Mouse (Mus musculus) limb, embryonic 11.5 days (tissue): Measurements from ENCODE around the gene March8. TPM values are rescaled to one million over a fixed set of nuclear protein-coding genes. Genes with fewer than 3 reads are reported as not detected.

Source experiments
- ATAC-seq: fragments of 200-750 bp; cut with Nextera tagmentation; 2 replicates; pipeline ENCODE4 v1.8.0; 2017; ENCODE audit warnings: low read depth; ENCODE audit not compliant: insufficient number of reproducible peaks, low FRiP score, low TSS enrichment
- DNase-seq: peaks from one replicate; pipeline ENCODE4 v3.0.0-alpha.2; 2015; ENCODE audit warnings: low spot score
- H3K27ac ChIP-seq: fragments of 300-500 bp; sonication (generic); replicated peaks from 2 replicates; pipeline ENCODE4 v1.5.1; 2014; ENCODE audit warnings: low read depth, mild to moderate bottlenecking, low read length
- H3K27me3 ChIP-seq: fragments of 300-500 bp; sonication (generic); 2 replicates; pipeline ENCODE4 v1.6.1; 2014; ENCODE audit warnings: mild to moderate bottlenecking, low read length, mixed read lengths; ENCODE audit not compliant: control insufficient read depth, insufficient read depth
- H3K36me3 ChIP-seq: fragments of 300-500 bp; sonication (generic); 2 replicates; pipeline ENCODE4 v1.6.1; 2014; ENCODE audit warnings: mild to moderate bottlenecking, low read length, moderate library complexity, mixed read lengths; ENCODE audit not compliant: control insufficient read depth, insufficient read depth
- H3K4me1 ChIP-seq: fragments of 300-500 bp; sonication (generic); 2 replicates; pipeline ENCODE4 v1.6.1; 2014; ENCODE audit warnings: low read length, mixed read lengths; ENCODE audit not compliant: control insufficient read depth, insufficient read depth
- H3K4me2 ChIP-seq: fragments of 300-500 bp; sonication (generic); 2 replicates; pipeline ENCODE4 v1.6.1; 2014; ENCODE audit warnings: low read depth, mild to moderate bottlenecking, moderate library complexity; ENCODE audit not compliant: severe bottlenecking
- H3K4me3 ChIP-seq: fragments of 300-500 bp; sonication (generic); 2 replicates; pipeline ENCODE4 v1.5.1; 2014; ENCODE audit warnings: low read depth, low read length
- H3K9ac ChIP-seq: fragments of 300-500 bp; sonication (generic); 2 replicates; pipeline ENCODE4 v1.6.1; 2014; ENCODE audit warnings: mild to moderate bottlenecking, low read length
- H3K9me3 ChIP-seq: fragments of 300-500 bp; sonication (generic); 2 replicates; pipeline ENCODE4 v1.6.1; 2016; ENCODE audit warnings: low read length; ENCODE audit not compliant: control insufficient read depth
- WGBS: fragments of 180-500 bp; shearing (Covaris S2); extraction: QIAGEN DNeasy Blood & Tissue Kit; methylation state at CpG from one replicate; pipeline ENCODE4 v1.1.7; 2014; 5-methylcytosine and 5-hydroxymethylcytosine counted together
- polyA plus RNA-seq: library from polyadenylated mRNA; unstranded; fragments of >200 nt; fragmentation: Nextera tagmentation; extraction: Ambion mirVana; gene quantifications from 2 replicates; pipeline ENCODE4 v1.2.1, GENCODE M21; 2014

The March8 gene
- polyA plus RNA-seq, 1 experiment from 2014 or later, result 17.0 TPM

DNA sequence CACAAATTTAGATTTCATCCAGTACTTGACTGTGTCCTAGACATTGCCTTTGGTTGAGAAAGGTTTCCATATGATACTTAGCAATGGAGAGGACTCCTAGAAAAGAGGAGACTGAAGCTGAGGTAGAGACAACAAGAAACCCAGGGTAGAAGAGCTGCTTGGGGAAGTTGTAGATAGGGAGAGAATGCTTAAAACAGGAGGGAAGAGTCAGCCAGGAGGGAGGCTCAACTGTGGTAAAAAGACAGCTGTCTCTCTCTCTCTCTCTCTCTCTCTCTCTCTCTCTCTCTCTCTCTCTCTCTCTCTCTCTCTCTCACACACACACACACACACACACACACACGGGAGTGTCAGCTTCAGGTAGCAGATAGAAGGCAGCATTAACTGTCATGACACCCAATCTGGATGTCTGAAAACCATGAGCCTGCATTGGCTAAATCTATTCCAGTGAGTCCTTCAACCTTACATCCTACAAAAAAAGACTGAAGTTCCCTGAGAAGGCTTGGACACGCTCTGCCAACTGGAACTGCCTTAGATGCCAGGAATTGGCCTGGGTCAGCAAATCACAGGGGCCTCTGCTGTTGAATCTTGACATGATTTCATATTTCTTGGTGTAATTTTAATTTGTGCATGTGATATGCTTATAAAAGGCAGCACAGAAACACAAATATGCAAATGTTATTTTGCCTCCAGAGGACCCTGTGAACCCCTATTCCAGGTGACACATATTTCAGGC is 57.3 kb downstream of the March8 start:
- Histone ChIP-seq H3K4me2 (no peak overlapping the region), H3K27ac (no peak overlapping the region), H3K4me3 (no peak overlapping the region), H3K36me3 (no peaks in the 10 kb centered on the region), H3K4me1 (no peaks in the 10 kb centered on the region), H3K9ac (no peak overlapping the region), H3K27me3 (no peaks in the 10 kb centered on the region), H3K9me3 (no peaks in the 10 kb centered on the region)
- DNase-seq (no peak), ATAC-seq (no peak)
- WGBS, result 92% methylated on average over 2 of the region's 2 CpGs

DNA sequence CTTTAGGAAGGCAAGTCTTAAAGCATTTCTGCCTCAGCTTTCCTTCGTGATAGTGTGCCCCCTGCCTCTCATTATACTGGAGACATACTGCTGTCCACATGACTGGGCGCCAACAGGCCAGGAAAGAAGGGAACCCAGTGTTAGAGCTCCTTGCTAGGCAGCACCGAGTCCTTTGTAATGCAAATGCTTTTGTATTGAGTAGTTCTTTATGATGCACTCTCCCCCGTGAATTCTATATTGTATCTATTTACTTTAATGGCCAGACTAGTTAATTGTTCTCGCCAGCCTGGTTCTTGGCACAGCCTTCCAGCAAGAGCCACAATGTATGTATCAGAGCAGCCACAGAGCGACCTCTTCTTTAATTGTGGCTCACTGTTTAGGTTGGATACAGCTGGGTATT is 59.8 kb downstream of the March8 start:
- Histone ChIP-seq H3K9me3 (no peaks in the 10 kb centered on the region), H3K27ac (no peak overlapping the region), H3K4me2 (no peak overlapping the region), H3K36me3 (0 out of 2 replicates have a peak, but pooled peaks cover 2% of the 10 kb centered on the region), H3K27me3 (no peaks in the 10 kb centered on the region), H3K4me3 (no peak overlapping the region), H3K4me1 (no peaks in the 10 kb centered on the region), H3K9ac (no peak overlapping the region)
- DNase-seq, result no peak
- WGBS, result 74% methylated on average over 6 of the region's 6 CpGs
- no peak for ATAC-seq

DNA sequence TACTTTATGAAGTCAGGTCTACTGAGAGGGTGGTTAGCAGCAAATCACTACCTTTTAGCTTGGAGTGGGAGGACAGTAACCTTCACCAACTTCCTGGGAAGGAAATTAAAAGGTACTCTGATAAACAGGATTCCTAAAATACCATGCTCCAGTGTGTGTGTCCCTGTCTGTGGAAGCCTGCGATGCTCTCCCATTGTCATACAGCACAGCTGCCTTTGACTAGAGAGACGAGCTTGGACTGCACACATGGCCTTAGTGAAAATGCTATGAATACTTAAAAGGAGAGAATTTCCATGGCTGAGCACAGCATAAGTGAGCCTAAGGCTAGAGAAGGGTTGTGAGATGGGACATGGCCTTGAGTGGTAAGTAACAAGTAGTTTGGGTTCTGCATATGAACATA is 60.3 kb downstream of the March8 start:
- H3K9ac ChIP-seq, result no peak overlapping the region
- H3K4me2 ChIP-seq, result no peak overlapping the region
- DNase-seq (no peak), ATAC-seq (no peak)
- H3K4me3 ChIP-seq, result no peak overlapping the region
- H3K4me1 ChIP-seq, result no peaks in the 10 kb centered on the region
- no peak overlapping the region for H3K27ac ChIP-seq
- no peaks in the 10 kb centered on the region for H3K27me3 ChIP-seq
- H3K36me3 ChIP-seq, result 0 out of 2 replicates have a peak, but pooled peaks cover 2% of the 10 kb centered on the region
- no peaks in the 10 kb centered on the region for H3K9me3 ChIP-seq
- 86% methylated on average over 2 of the region's 2 CpGs for WGBS

DNA sequence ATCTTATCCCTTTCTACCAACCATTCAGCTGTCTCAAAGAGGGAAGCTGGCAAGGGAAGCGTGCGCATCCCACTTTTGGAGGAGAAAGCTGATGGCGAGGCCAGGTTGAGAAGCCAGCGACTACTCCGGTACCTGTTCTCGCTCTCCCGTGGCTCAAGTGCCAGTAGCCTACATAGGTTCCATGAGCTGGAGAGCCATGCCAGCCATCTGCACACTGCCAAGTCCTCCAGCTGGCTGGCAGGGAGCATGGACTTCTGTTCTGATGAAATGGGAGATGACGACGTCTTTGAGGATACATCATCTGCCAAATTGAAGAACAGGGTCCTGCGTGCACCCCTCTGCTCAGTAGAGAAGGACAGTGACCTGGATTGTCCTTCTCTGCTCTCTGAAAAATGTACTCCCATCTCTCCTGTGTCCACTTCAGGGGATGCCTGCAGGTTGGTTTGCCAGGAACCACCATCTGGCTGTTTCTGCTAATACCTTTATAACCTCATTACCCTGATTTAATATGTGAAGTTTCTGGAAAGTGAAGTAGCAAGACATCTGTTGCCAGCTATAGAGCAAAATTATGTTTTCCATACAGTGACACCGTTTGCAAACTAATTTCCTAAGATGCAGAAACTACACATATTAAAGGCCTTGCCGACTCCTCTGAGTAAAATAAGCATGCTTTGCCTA is 64.1 kb downstream of the March8 start:
- 96% methylated on average over 12 of the region's 12 CpGs for WGBS

DNA sequence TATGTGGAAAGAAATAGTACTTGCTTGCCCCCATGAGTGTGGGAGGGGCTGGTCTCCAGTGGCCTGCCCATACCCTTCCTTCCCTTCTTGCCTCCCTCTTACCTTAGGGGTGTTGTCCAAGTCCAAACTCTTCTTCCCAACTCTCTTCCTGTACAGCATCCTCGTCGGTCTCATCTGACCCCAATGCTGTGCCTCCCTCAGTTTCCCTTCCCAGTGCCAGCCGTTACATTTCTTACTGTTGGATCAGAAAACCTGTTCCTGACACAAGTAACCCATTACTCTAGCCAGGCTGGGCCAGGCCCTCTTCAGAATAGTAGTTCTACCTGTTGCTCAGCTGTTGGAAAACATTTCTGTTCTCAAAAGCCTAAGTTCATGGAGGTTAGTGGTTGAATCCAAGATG is 64.6 kb downstream of the March8 start:
- no peak overlapping the region for H3K4me3 ChIP-seq
- no peaks in the 10 kb centered on the region for H3K9me3 ChIP-seq
- no peaks in the 10 kb centered on the region for H3K27me3 ChIP-seq
- no peak overlapping the region for H3K4me2 ChIP-seq
- 0 out of 2 replicates have a peak, but pooled peaks cover 2% of the 10 kb centered on the region for H3K36me3 ChIP-seq
- H3K4me1 ChIP-seq, result no peaks in the 10 kb centered on the region
- no peak overlapping the region for H3K9ac ChIP-seq
- WGBS, result 92% methylated on average over 3 of the region's 3 CpGs
- ATAC-seq, result no peak
- no peak overlapping the region for H3K27ac ChIP-seq
- no peak for DNase-seq

More for the DNA sequence above, 64.1 kb downstream of the March8 start:
- Histone ChIP-seq H3K9ac (no peak overlapping the region), H3K9me3 (no peaks in the 10 kb centered on the region), H3K27ac (no peak overlapping the region), H3K4me1 (no peaks in the 10 kb centered on the region), H3K36me3 (0 out of 2 replicates have a peak, but pooled peaks cover 2% of the 10 kb centered on the region), H3K4me2 (no peak overlapping the region), H3K4me3 (no peak overlapping the region), H3K27me3 (no peaks in the 10 kb centered on the region)
- DNase-seq (no peak), ATAC-seq (no peak)

DNA sequence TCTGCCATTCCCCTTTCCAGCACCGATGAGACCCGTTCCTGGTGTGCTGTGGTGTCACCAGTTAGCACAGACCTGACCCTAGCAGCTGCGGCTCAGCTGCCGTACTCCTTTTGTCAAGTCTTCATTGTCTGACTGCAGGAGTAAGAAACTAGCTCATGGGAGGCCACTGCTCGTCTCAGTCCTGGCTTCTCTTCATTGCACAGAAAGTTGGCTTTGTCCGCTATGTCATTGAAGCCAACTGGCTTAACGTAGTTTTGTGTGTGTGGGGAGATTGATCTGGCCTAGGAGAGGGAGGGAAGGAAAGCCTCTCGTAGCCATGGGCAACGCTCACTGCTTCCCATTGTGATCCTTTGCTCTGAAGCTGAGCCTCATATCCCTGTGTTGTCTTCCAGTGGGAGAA is 67.4 kb downstream of the March8 start:
- DNase-seq, result no peak

DNA sequence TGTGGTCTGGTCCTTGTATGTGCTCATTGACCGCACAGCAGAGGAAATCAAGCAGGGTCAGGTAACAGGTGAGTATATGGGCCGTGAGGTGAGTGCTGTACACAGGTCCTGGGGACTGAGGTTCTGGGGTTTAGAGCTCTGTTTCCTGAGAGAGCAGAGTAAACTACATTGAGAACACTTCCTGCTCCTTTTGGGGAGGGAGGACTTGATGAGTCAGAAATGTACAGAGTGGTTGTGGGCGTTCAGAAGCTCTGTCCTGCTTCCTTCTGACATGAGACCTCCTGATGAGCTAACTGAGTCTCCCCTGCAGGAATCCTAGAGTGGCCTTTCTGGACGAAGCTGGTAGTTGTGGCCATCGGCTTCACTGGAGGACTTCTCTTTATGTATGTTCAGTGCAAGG is 67.9 kb downstream of the March8 start:
- no peaks in the 10 kb centered on the region for H3K9me3 ChIP-seq
- H3K4me2 ChIP-seq, result no peak overlapping the region
- no peak overlapping the region for H3K4me3 ChIP-seq
- H3K27ac ChIP-seq, result no peak overlapping the region
- 0 out of 2 replicates have a peak, but pooled peaks cover 2% of the 10 kb centered on the region for H3K36me3 ChIP-seq
- ATAC-seq, result no peak
- no peaks in the 10 kb centered on the region for H3K4me1 ChIP-seq
- H3K9ac ChIP-seq, result no peak overlapping the region
- WGBS, result 87% methylated on average over 5 of the region's 5 CpGs
- no peak for DNase-seq
- H3K27me3 ChIP-seq, result no peaks in the 10 kb centered on the region

More for the DNA sequence above, 67.4 kb downstream of the March8 start:
- no peak overlapping the region for H3K9ac ChIP-seq
- 0 out of 2 replicates have a peak, but pooled peaks cover 2% of the 10 kb centered on the region for H3K36me3 ChIP-seq
- no peaks in the 10 kb centered on the region for H3K9me3 ChIP-seq
- no peak overlapping the region for H3K4me2 ChIP-seq
- 90% methylated on average over 9 of the region's 9 CpGs for WGBS
- no peak overlapping the region for H3K27ac ChIP-seq
- H3K4me3 ChIP-seq, result no peak overlapping the region
- no peak for ATAC-seq
- H3K27me3 ChIP-seq, result no peaks in the 10 kb centered on the region
- no peaks in the 10 kb centered on the region for H3K4me1 ChIP-seq

DNA sequence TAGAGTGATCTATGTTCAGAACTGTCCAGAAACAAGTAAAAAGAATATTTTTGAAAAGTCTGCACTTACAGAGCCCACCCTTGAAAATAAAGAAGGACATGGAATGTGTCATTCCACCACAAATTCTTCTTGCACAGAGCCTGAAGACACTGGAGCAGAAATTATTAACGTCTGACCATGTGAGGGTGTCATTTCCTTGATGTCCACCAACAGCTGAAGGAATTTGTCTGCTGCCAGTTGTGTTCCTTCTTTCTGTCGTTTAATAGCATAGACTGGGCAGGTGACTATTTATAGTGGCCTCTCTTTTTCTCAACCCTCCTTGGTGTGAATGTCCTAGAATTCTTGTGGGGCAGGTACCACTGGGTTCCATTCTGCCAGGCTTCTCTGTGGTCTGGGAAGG is 68.3 kb downstream of the March8 start:
- H3K4me2 ChIP-seq, result no peak overlapping the region
- no peak overlapping the region for H3K9ac ChIP-seq
- H3K9me3 ChIP-seq, result no peaks in the 10 kb centered on the region
- no peaks in the 10 kb centered on the region for H3K4me1 ChIP-seq
- H3K27ac ChIP-seq, result no peak overlapping the region
- H3K27me3 ChIP-seq, result no peaks in the 10 kb centered on the region
- no peak overlapping the region for H3K4me3 ChIP-seq
- DNase-seq (no peak), ATAC-seq (no peak)
- WGBS, result 82% methylated on average over 2 of the region's 2 CpGs
- 0 out of 2 replicates have a peak, but pooled peaks cover 2% of the 10 kb centered on the region for H3K36me3 ChIP-seq
